Mouse (Mus musculus): ENCODE data around the gene U2af1l4.

Gene U2af1l4

DNA sequence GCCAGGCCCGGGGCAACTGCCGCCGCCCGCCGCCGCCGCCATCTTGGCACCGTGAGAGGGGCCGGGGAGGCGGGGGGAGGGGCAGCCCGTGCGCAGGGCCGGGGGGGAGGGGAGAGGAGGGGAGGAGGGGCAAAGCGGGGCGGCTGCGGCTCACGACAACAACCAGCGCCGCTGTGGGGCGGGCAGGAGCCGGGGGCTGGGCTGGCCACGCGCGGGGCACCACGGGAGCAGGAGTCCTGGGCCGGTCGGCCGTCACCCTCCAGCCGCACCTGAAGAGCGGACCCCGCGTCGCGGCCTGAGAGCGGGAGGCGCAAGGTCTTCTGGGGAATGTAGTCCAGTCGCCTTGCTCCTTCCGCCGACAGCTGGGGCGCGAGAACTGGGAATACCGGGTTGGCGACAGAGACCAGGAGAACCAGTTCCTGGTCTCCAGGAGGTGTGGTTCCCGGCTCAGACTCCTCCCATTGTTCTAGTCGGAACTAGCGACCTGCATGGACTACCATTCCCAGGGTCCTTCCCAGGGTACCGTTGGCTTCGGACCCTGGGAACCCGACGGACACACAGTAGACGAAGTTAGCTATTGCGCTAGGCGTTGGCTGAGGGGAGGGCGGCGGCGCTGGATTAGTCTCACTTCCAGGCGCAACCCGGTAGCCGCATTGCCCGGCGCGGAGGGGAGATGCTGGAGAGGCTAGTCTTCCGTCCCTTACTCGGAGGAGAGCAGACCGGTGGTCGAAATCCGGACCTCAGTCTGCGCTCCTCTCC lies 25.8 kb downstream of the U2af1l4 start, which contains the start of gene Kmt2b:
Gene Kmt2b, minus strand, starts transcription at position 51 of the 759 bp plus-strand sequence.
- DNase-seq = peak; percentile 91 to 96

- DNase-seq = peak; percentile 82 to 85
These were observed 26.6 kb downstream of the U2af1l4 start for GRCm38 (mm10) chr7:30589435-30590301.

- DNase-seq = no peak
These were observed 28.0 kb downstream of the U2af1l4 start for GRCm38 (mm10) chr7:30590927-30591604.

GRCm38 (mm10) chr7:30591605-30591951 lies 28.5 kb downstream of the U2af1l4 start:
- no peak for DNase-seq

DNA sequence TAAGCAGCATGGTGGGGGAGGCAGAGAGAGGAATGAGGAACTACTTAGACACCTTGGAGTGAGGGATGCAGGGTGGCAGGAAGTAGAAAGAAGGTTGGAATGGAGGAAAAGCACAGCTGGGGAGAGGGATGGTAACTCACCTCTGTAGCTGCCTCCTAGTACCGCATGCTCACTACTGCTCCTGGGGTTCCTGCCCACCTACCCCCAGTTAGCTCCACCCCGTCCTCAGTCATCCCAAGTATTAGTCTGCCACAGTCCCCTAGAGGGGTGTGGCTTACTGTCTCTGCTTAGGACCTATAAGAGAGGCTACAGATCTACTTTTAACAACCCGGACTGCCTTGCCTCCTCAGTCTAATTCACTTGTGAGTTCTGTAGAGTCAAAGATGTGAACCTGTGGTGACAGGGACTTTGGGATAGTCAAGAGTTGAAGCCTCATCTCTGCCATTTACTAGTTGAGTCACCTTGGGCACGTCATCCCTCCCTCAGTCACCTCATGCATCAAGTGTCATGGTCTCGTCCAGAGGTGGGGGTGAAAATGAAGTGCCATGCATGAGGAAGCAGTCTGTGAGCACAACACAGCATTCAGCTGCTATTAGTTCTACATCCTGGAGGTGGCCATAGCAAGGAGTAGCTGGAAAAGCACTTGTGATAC lies 29.8 kb downstream of the U2af1l4 start:
- DNase-seq = no peak

- DNase-seq = no peak
These were observed 30.7 kb downstream of the U2af1l4 start for GRCm38 (mm10) chr7:30593579-30594509.

DNA sequence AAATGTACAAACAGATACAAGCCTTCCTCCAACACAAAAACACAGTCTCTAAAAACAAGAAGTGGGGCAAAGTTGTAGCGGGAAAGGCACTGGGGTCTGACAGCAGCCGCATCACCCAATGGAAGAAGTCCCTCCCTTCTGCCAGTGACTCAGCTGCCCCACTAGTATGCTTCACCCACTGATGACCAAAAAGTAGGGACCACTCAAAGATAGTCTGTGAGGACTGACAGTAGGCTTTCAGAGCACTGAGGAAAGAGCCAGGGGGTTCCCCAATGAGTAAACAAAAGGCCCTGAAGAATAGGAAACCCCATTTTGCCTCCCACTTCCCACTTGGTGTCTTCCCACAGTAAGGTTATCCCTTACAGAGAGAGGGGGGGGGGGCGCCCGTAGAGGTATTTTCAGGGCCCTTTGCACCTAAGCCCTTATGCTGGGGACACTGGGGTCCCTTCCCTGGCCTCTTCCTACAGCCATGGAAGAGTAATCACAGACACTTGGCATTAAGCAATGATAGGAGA lies 31.5 kb downstream of the U2af1l4 start:
- DNase-seq = no peak

GRCm38 (mm10) chr7:30596093-30596492 lies 33.0 kb downstream of the U2af1l4 start:
- no peak for DNase-seq

- no peak for DNase-seq
These were observed 33.7 kb downstream of the U2af1l4 start for GRCm38 (mm10) chr7:30596811-30597210.

GRCm38 (mm10) chr7:30598786-30599185 lies 35.7 kb downstream of the U2af1l4 start, which contains the start of gene Zbtb32:
Zbtb32 (minus strand) TSS chr7:30598909.
- DNase-seq = no peak

DNA sequence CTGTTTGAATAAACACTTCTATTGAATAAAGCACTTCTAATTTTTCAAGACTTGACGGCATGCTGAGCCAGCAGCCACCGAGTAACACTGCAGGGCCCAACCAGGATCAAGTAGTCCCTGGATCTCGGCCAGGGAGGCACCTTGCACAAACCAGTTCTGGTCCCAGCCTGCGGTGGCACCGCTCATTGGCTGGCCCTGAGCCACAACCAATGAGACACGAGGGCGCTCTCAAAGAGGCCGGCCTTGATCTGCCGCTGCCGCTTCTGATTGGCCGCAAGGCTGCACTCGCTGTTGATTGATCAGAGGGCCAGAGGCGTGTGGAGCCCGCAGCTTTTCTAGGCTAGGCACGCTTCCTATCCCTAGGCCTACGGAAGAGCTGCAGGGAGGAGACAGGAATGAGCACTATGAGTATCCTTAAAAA lies 36.8 kb downstream of the U2af1l4 start:
- peak; percentile 54 to 71 for DNase-seq

- no peak for DNase-seq
These were observed 37.5 kb downstream of the U2af1l4 start for GRCm38 (mm10) chr7:30600651-30601050.

GRCm38 (mm10) chr7:30602583-30602982 lies 39.5 kb downstream of the U2af1l4 start:
- DNase-seq = no peak

DNA sequence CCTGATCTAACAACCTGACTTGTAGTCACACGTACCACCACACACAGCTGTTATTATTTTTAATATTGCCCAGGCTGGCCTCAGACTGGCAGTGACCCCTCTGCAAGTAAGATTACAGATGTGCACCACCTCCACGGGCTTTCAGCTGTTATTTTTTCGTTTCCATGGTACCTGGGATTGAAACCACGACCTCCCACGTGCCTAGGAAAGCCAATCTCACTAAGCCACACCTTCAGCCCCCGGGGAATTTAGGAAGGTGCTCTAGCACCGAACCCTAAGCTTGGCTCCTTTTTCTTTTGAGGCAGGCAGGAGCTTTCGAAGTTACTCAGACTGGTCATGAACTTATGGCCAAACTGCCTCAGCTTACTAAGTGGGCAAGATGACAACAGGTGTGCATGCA lies 41.3 kb downstream of the U2af1l4 start:
- no peak for DNase-seq

DNA sequence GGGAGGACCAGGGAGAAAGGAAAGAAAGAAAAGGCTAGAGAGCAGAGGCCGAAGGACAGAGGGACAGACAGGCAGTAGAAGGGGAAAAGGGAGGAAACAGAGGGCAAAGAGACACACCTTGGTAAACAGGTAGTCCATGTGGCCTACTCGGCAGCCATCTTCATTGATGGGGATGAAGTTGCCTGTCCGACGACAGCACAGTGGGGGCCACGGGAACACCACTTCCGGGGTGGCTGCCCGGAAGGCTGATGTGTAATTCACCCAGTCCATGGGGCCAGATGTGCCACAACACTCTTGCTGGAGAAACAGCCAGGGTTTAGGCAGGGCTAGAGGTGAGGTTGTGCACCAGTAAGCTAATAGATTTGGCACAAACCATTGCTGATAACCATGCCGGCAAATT lies 41.8 kb downstream of the U2af1l4 start:
- no peak for DNase-seq

- DNase-seq = peak; percentile 63 to 67
These were observed 44.7 kb downstream of the U2af1l4 start for GRCm38 (mm10) chr7:30607706-30608309.

DNA sequence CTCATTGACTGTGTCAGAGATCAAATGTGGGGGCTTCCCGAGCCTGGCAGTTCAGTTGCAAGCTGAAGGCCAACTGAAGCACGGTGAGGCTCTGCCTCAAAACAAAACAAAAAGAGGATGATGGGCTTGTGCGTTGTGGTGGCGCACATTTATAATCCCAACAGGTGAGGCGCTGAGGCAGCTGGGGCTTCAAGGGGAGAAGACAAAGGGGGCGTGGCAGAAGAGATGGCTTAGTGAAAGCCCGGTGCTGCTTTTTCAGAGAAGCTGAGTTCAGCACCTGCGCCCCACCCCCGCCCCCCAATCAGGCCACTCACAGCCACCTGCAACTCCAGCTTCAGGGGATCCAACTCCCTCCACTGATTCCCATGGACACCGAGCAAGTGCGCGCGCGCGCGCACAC lies 45.4 kb downstream of the U2af1l4 start:
- no peak for DNase-seq

DNA sequence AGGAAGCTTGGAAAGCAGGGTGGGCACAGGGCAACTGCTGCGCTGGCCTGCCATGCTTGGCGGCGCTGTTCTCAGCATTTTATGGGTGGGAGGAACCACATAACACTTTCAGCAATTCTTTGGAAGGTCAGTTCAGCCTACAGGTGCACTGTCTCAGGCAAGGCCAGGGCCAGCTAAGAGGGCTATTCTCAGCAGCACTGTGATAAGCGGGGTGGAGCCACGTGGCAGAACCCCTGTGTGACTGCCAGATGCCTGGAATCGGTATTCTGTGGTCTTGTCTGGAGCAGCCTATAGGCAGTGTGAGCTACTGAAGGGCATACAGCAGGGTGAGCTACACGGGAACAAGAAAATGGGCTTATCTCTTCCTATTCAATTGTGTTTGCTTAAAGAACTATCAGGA lies 46.9 kb downstream of the U2af1l4 start:
- DNase-seq = no peak

GRCm38 (mm10) chr7:30612654-30613402 lies 49.7 kb downstream of the U2af1l4 start, which contains the start of gene Upk1a:
Upk1a (minus strand) TSS chr7:30612847.
- no peak for DNase-seq

- peak; percentile 56 to 62 for DNase-seq
These were observed 50.5 kb downstream of the U2af1l4 start for GRCm38 (mm10) chr7:30613529-30614112.
